Mouse (Mus musculus) intestine, embryonic 16.5 days (tissue): ENCODE results near the gene Tubgcp3. TPM values are rescaled to one million over a fixed set of nuclear protein-coding genes. Genes with fewer than 3 reads are reported as not detected.

Source experiments
- ATAC-seq: fragments of 200-750 bp; cut with Nextera tagmentation; 2 replicates; pipeline ENCODE4 v1.8.0; 2017; ENCODE audit warnings: moderate TSS enrichment, moderate library complexity
- H3K27ac ChIP-seq: fragments of 300-500 bp; sonication (generic); 2 replicates; pipeline ENCODE4 v1.5.1; 2014; ENCODE audit warnings: mild to moderate bottlenecking, low read length
- H3K27me3 ChIP-seq: fragments of 300-500 bp; sonication (generic); replicated peaks from 2 replicates; pipeline ENCODE4 v1.6.1; 2014; ENCODE audit warnings: low read length, control low read depth, mixed read lengths; ENCODE audit not compliant: control insufficient read depth, insufficient read depth
- H3K36me3 ChIP-seq: fragments of 300-500 bp; sonication (generic); 2 replicates; pipeline ENCODE4 v1.6.1; 2014; ENCODE audit warnings: low read length, control low read depth; ENCODE audit not compliant: control insufficient read depth, insufficient read depth
- H3K4me1 ChIP-seq: fragments of 300-500 bp; sonication (generic); 2 replicates; pipeline ENCODE4 v1.6.1; 2014; ENCODE audit warnings: low read length, control low read depth, mixed read lengths; ENCODE audit not compliant: control insufficient read depth, insufficient read depth
- H3K4me2 ChIP-seq: fragments of 300-500 bp; sonication (generic); 2 replicates; pipeline ENCODE4 v1.6.1; 2014; ENCODE audit warnings: low read depth, low read length, control low read depth
- H3K4me3 ChIP-seq: fragments of 300-500 bp; sonication (generic); 2 replicates; pipeline ENCODE4 v1.5.1; 2014; ENCODE audit warnings: mild to moderate bottlenecking, low read length
- H3K9ac ChIP-seq: fragments of 300-500 bp; sonication (generic); 2 replicates; pipeline ENCODE4 v1.6.1; 2014; ENCODE audit warnings: low read depth, low read length
- H3K9me3 ChIP-seq: fragments of 300-500 bp; sonication (generic); 2 replicates; pipeline ENCODE4 v1.6.1; 2016; ENCODE audit warnings: low read length, control low read depth; ENCODE audit not compliant: control insufficient read depth
- WGBS: fragments of 180-500 bp; shearing (Covaris S2); extraction: QIAGEN DNeasy Blood & Tissue Kit; methylation state at CpG from one replicate; pipeline ENCODE4 v1.1.7; 2014; 5-methylcytosine and 5-hydroxymethylcytosine counted together
- polyA plus RNA-seq: library from polyadenylated mRNA; unstranded; fragments of >200 nt; fragmentation: Nextera tagmentation; extraction: Ambion mirVana; gene quantifications from 2 replicates; pipeline ENCODE4 v1.2.1, GENCODE M21; 2015

Tubgcp3 gene
- polyA plus RNA-seq, 1 experiment from 2014 or later = 34.4 TPM

DNA sequence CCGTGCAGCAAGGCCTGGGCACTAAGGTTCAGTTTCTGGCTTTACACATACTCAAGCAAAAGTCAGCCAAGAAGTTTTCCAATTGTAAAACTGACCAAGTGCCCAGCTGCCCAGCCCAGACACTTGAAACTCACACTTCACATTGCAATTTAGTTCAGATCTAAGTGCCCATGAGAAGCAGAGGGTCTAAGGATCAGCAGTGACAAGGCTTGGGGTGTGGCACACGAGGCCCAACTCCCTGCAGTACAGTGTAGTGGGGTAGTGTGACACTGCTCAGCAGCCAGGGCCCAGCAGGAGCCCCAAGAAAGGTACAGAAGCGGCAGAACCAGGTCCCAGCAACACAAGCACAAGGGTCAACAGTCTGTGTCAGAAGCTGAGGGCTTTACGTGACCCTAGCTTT, 23.1 kb downstream of the Tubgcp3 start:
- Histone ChIP-seq H3K9ac (no peak overlapping the region), H3K27me3 (no peaks in the 10 kb centered on the region), H3K27ac (peak overlapping the region; percentile 13; the same call in 1 of the 2 replicates), H3K9me3 (no peaks in the 10 kb centered on the region), H3K4me3 (no peak overlapping the region), H3K4me1 (peaks cover 3% of the 10 kb centered on the region; the same call in 1 of the 2 replicates), H3K4me2 (no peak overlapping the region), H3K36me3 (peaks cover 14% of the 10 kb centered on the region)
- WGBS = 77% methylated on average over 4 of the region's 4 CpGs
- ATAC-seq = peak; percentile 81

DNA sequence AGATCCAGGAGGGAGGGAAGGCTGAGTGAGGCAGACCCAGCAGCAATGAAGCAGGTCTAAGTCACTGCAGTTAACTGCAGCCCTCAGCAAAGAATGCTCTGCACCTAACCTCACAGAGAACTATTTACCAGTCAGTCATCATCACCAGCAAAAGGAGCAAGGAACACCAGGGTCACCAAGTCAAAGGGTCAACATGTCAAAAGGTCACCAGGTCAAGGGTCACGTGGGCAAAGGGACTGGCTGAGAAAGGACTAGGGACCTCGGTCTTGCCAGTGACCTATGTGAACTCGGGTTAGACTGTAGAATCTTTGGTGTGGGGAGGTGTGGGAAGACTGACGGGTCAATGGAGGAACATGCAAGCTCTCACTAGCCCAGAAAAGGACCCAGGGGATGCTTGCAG, 25.5 kb downstream of the Tubgcp3 start:
- Histone ChIP-seq H3K4me2 (no peak overlapping the region), H3K27me3 (no peaks in the 10 kb centered on the region), H3K4me1 (peaks cover 4% of the 10 kb centered on the region; the same call in 1 of the 2 replicates), H3K9ac (no peak overlapping the region), H3K4me3 (no peak overlapping the region), H3K9me3 (no peaks in the 10 kb centered on the region), H3K36me3 (peaks cover 8% of the 10 kb centered on the region; the same call in 1 of the 2 replicates), H3K27ac (no peak overlapping the region)
- ATAC-seq = no peak
- WGBS = 71% methylated on average over 4 of the region's 4 CpGs

DNA sequence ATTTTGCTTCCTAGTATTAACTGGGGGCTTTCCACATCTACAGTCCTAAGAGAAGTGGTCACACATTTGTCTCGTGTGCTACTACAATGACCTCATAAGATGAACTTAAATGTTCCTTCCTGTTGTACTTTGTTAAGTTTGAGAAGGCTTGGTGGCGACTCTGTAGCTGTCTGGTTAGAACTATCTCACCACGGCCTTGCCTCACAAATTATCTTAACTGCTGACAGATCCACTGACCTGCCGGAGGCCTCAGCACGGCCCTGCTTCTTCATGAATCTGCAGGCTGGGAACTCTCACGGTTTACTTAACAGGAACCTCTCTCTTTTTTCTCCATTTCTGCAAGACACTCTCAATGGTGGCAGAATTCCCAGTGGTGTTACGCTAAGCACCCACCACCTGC, 27.2 kb downstream of the Tubgcp3 start:
- no peak overlapping the region for H3K4me3 ChIP-seq
- 64% methylated on average over 7 of the region's 7 CpGs for WGBS
- H3K27me3 ChIP-seq = no peaks in the 10 kb centered on the region
- no peak overlapping the region for H3K9ac ChIP-seq
- peaks cover 10% of the 10 kb centered on the region; the same call in 1 of the 2 replicates for H3K36me3 ChIP-seq
- no peak overlapping the region for H3K27ac ChIP-seq
- no peak overlapping the region for H3K4me2 ChIP-seq
- H3K9me3 ChIP-seq = no peaks in the 10 kb centered on the region
- no peak for ATAC-seq
- peaks cover 4% of the 10 kb centered on the region; the same call in 1 of the 2 replicates for H3K4me1 ChIP-seq

DNA sequence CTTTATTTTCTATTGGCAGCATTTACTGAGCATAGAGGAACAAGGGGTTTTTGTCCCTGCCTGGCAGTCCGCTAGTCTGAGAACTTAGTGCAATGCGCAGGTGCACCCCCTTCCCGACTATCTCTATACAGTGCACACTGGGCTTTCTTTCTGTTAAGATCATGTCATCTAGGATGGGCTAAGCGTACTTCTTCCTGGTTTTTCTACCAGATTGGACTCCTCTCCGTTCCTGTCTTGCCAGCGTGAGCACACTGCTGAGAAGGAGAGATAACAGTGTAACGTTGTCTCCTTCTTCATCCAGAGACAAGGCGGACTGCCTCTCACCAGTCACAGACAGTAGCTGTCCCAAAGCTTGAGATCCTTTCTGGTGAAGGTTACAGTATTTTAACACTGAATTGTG, 27.7 kb downstream of the Tubgcp3 start:
- Histone ChIP-seq H3K9me3 (no peaks in the 10 kb centered on the region), H3K36me3 (0 out of 2 replicates have a peak, but pooled peaks cover 6% of the 10 kb centered on the region), H3K4me3 (no peak overlapping the region), H3K4me2 (no peak overlapping the region), H3K27me3 (no peaks in the 10 kb centered on the region), H3K9ac (no peak overlapping the region), H3K27ac (no peak overlapping the region), H3K4me1 (peaks cover 4% of the 10 kb centered on the region; the same call in 1 of the 2 replicates)
- no peak for ATAC-seq
- WGBS = 82% methylated on average over 8 of the region's 8 CpGs

DNA sequence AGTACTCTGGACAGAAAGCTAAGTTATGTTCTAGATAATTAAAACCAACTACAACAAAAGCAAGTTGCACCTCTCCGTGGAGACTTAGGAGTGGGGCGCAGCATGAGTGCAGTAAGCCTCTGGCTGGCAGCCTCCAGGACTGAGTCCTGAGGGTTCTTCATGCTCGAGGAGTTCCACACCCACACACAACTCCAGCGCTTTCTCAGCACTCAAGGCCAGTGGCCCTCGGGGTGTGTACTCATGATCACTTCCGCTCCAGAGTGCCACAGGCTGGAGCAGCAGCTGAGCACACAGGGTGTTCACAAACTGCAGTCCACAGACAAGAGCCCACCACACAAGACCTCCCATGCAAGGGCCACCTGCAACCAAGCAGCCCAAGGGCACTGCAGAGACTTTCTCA, 30.5 kb downstream of the Tubgcp3 start:
- H3K4me3 ChIP-seq = no peak overlapping the region
- peaks cover 6% of the 10 kb centered on the region; the same call in 1 of the 2 replicates for H3K36me3 ChIP-seq
- H3K4me2 ChIP-seq = no peak overlapping the region
- H3K4me1 ChIP-seq = peaks cover 4% of the 10 kb centered on the region; the same call in 1 of the 2 replicates
- no peak for ATAC-seq
- no peak overlapping the region for H3K27ac ChIP-seq
- no peaks in the 10 kb centered on the region for H3K9me3 ChIP-seq
- 86% methylated on average over 6 of the region's 6 CpGs for WGBS
- no peak overlapping the region for H3K9ac ChIP-seq
- no peaks in the 10 kb centered on the region for H3K27me3 ChIP-seq

DNA sequence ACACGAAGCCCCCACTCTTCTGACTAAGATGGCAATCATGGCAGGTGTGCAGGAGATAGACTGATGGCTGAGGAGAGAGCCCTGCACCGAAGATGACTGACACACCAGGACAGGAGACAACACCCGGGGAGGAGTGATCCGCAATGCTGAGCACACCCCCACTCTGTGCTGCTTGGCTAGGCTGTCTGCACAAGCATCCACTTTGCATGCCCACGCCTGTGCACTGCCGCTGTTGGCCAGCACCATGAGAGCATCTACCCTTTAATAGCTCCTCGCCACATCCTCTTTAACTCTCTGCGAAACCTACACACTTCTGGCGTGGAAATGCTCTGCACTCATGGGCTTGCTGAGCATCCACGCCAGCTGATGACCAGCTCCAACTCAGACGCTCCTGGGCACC, 33.6 kb downstream of the Tubgcp3 start:
- Histone ChIP-seq H3K27ac (no peak overlapping the region), H3K4me1 (no peaks in the 10 kb centered on the region), H3K27me3 (no peaks in the 10 kb centered on the region), H3K9ac (no peak overlapping the region), H3K4me3 (no peak overlapping the region), H3K36me3 (peaks cover 6% of the 10 kb centered on the region; the same call in 1 of the 2 replicates), H3K4me2 (no peak overlapping the region), H3K9me3 (no peaks in the 10 kb centered on the region)
- 88% methylated on average over 11 of the region's 11 CpGs for WGBS
- ATAC-seq = no peak

DNA sequence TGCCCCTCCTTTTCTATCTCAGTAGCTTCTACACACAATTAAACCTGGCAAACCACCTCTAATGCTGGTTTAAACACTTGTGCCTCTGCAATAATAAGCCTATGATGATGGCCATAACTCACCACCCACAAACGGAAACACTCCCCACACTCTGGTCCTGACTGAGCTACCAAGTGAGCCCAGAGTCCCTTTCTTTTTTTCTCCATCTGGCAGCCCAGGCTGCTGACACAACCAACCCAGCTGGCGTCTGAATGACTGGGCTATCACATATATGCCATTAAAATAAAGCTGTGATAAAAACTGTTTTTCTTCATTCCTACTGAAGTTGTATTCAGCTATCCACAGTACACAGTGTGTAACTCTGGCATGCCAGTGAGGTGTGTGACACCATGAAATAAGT, 36.7 kb downstream of the Tubgcp3 start:
- Histone ChIP-seq H3K36me3 (peaks cover 6% of the 10 kb centered on the region), H3K4me3 (no peak overlapping the region), H3K27me3 (no peaks in the 10 kb centered on the region), H3K27ac (no peak overlapping the region), H3K9ac (no peak overlapping the region), H3K4me2 (no peak overlapping the region), H3K4me1 (no peaks in the 10 kb centered on the region), H3K9me3 (no peaks in the 10 kb centered on the region)
- ATAC-seq = no peak
- WGBS = 83% methylated on average over 2 of the region's 2 CpGs

DNA sequence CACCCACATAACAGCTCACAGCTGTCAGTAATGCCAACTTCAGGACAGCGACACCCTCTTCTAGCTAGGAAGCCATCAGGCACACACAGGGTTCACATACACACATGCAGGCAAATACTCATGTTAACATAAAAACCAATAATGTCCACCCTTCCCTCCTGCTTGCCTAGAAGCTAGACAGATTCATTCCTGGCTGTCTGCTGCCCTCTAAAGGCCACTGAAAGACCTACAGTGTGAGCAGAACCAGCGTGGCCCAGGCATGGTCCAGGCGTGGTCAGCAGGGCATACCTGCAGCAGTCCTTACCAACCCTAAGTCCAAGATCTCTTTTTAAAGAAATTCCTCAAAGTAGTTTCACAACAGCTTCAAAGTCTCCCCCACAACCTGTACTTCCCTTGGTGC, 43.0 kb downstream of the Tubgcp3 start:
- H3K36me3 ChIP-seq = peaks cover 21% of the 10 kb centered on the region; the same call in 1 of the 2 replicates
- no peak overlapping the region for H3K4me3 ChIP-seq
- no peak overlapping the region for H3K4me2 ChIP-seq
- 43% methylated on average over 3 of the region's 3 CpGs for WGBS
- H3K9me3 ChIP-seq = no peaks in the 10 kb centered on the region
- H3K4me1 ChIP-seq = no peaks in the 10 kb centered on the region
- no peak overlapping the region for H3K9ac ChIP-seq
- ATAC-seq = peak; percentile 23; the same call in 1 of the 2 replicates
- H3K27me3 ChIP-seq = no peaks in the 10 kb centered on the region
- H3K27ac ChIP-seq = no peak overlapping the region

DNA sequence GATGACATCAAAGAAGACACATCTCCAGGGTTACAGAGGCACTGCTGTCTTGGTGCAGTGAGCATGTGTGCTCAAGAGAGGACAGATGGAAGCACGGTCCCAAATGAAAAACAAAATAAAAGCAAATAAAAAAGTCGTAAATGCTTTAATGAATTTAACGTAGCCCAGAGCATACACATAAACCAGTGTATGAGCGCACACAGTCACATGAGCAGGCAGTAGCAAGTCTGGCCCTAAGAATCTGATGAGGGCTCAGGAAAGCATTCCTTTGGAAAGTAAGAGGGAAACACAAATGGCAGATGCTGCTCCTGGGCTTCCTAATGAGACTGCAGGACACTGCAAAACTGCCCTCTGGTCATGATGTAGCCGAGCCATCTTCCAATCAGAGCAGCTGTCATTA, 46.2 kb downstream of the Tubgcp3 start:
- Histone ChIP-seq H3K4me3 (no peak overlapping the region), H3K9ac (no peak overlapping the region), H3K36me3 (peaks cover 38% of the 10 kb centered on the region), H3K27ac (no peak overlapping the region), H3K4me2 (no peak overlapping the region), H3K9me3 (no peaks in the 10 kb centered on the region), H3K27me3 (no peaks in the 10 kb centered on the region), H3K4me1 (no peaks in the 10 kb centered on the region)
- 73% methylated on average over 5 of the region's 5 CpGs for WGBS
- no peak for ATAC-seq
